Mouse (Mus musculus) liver, adult (tissue): ENCODE measurements around the gene Nedd9.

Experiments
- GATA4 ChIP-seq: IDR thresholded peaks from 2 replicates; pipeline ENCODE4 v1.6.1; 2014; ENCODE audit warnings: mild to moderate bottlenecking, low read length; ENCODE audit not compliant: insufficient replicate concordance

Gene Nedd9

DNA sequence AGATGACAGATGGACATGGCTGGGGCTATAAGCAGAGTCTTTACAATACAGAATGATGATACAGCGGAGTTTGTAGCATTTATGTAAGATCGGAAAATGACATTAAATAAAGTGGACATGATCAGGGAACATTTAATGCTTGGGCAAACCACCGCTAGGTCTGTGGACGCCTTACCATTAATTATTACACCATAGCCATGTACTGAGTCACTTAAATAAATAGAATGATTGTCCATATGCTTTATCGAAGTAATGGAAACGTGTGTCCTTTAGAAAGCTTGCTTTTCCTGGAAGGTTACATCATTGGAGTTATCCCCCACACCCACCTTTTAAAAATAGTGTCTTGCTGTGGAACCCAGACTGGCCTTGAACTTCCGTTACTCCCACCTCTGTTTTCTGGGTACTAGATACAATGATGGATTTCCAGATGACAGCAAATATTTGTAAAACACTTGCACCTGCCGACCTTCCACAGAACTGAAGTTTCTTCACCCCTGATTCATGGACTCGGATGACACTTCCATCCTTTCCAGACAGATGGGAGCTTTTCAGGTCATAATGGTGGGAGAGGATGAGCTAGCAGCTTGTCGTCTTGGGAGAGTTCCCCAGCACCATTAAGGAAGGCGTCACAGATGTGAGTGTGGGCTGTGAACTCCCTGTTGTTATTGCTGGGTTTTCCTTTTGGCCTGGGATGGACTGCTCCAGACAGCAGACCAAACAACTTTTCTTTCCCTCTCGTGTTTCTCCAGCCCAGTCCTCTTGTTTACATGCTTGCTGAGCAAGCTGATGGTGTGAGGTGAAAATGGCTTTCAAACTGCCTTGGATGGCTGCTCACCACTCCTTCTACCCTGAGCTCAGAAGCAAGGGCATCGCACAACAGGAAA is 76.7 kb downstream of the Nedd9 start:
- no peak for TF ChIP-seq GATA4

DNA sequence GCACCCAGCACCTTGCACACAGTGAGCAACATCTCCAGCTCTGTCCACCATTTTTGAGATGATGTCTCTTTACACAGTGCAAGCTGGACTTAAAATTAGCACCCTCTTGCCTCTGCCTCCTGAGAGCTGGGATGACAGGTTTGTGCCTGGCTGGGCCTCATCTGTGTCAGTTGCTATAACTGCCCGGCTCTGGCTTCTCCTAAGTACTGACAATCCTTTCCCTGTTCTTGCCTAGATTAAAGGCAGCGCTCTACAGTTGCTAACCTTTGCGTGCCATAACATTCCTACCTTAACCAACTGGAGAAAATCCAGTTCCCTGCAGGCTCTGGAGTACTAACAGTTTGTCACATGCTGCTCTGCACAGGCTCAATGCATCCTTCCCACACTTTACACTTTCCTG is 77.9 kb downstream of the Nedd9 start:
- TF ChIP-seq GATA4, result no peak

DNA sequence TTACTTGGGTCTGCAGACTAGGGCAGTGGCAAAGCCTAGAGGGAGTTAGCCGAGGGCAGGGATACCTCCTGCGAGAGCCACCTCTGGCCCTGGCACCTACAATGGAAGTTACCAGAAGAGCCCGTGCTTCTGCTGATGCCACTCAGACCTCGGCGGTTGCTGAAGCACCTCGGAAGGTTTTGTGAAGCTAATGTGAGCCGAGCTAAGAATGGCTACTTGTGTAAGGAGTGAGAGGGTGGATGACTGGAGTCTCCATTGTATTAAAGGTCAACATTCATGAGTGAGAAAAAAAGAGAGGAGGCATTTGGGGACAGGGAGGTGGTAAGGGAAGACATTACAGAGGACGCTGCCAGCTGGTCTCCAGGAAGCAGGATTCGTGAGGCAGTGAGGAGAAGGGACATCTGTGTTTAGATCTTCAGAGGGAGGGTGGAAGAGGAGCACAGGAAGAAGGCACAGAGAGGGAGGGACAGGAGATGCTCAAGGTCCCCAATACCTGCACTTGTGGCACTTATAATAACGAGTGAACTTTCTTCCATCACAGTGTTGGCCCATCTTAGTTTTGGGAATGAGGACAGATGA is 78.7 kb downstream of the Nedd9 start:
- TF ChIP-seq GATA4, result no peak

DNA sequence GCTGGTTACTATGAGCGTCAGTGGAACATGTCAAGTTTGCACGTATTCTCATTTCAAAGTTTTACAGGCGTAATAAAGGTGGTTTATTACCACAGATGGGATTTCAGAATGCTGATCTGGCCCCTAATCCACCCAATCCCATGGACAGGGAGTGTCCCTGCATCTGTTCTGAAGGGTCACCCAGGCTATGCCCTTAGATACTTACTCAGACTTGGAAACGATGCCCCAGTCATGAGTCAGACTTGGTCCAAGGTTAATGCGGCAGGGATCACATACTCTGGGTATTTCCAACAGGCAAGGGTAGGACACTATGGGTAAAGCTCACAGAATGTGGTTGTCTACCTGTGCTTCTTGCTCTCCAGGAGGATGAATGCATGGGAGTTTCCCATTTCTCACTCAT is 82.2 kb downstream of the Nedd9 start:
- no peak for TF ChIP-seq GATA4

DNA sequence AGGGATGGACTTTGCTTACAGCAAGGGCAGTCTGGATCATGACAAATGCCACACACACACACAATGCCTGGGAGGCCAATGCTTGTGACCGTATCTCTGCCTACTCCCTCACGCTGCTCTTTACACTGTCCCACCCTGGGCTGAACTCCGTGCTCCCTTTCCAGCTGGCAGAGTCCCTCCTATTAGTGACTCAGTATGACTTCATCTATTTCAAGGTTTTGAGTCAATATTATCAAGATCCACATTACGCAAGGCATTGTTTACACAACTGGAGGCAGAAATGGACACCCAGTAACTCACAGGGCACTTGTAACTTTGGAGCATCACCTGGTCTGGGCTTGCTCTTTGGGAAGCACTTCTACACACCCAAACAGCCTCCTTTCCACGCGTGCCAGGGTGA is 83.3 kb downstream of the Nedd9 start:
- TF ChIP-seq GATA4, result peak; percentile 17; the same call in 1 of the 2 replicates

DNA sequence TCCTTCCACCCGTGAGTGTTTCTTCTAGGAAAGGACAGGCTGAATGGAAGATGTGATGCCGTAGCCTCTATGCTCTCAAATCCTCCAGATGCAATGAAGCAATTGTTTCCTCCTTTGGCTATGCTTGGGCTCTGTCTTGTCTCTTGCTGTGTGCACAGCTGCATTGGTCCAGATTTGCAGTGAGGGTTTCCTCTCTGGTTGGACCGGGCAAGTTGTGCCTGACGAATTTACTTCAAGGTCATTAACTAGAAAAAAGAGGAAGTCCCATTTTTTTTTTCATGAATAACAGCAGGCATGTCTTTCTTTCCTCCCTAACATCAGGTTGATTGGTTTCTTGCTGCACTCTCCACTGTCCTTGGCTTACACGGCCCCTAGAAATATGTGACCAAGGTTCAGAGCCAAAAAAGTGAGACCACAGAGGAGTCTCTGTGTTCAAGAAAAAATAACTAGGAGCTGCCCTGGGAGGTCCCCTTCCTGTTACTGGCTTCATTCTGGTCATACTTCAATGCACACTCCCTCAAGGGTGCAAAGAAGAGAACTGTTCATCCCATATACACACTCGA is 84.6 kb downstream of the Nedd9 start:
- no peak for TF ChIP-seq GATA4

DNA sequence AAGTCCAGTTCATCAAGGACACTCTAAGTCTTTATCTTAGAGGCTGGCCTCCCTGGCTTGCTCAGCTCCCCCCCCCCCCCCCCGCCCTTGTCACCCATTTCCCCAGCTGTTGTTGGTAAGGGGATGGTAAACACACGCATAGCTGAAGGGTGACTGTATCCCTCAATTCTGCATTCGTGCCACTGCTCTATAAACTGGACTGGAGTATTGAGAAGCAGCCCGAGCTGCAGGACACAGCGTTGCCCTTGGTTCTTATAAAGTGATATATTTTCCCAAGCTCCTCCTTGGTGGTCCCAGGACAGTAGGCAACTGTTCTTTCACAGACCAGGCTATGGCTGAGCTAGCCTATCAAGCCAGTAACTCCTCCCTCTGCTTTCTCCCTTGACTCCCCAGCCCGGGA is 85.4 kb downstream of the Nedd9 start:
- no peak for TF ChIP-seq GATA4

DNA sequence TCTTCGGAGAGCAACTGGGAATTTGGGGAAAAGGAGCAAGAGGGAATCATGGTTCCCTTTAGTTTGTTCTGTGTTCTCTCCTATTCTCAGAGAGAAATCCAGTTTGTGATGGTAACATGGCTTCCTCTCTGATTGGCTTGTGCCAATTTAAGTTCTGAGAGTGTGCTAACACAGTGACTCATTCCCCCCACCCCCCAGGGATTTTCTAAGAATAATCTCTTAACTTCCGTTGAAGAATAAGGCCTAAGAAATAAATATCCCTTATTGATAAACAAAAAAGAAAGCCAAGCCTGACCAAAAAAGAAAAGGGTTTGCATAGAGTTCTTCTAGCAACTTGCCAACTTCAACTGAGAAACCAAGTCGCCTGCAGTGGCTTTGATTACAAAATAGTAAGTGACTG is 86.9 kb downstream of the Nedd9 start:
- no peak for TF ChIP-seq GATA4

DNA sequence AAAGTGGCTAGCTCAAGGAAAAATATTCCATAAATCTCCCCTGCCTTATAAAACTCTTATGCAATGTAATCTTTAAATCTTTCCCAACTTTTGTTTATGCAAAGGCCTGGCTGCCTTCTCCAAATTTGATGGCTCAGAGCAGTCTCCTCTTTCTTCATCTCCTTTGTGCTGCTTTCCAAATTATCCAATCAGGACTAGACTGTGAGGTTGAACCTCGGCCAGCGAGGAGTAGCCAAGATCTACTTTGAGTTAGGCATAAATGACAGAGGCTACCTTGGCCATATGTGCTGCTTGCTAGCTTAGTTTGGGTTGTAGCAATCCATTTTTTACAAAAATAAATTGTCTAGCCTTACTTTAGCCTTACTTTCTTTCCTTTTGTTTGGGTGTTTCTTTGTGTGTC is 95.0 kb downstream of the Nedd9 start:
- no peak for TF ChIP-seq GATA4

DNA sequence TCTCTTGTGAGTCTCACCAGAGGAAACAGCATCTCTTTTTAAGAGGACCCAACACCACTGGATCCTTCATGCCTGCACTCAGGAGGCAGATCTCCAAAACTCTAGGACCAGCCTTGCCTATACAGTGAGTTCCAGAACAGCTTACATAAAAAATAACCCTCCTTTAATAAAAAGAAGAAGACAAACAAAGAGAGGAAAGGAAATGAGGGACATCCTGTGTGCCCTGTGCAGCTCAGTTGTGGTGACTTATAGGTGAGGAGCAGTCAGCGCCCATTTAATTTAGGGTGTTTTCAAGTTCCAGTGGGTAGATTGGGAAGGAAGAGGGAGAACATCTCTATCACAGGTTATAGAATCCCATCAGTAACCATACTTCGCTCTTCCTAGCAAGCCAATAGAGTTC is 96.5 kb downstream of the Nedd9 start:
- TF ChIP-seq GATA4, result no peak

DNA sequence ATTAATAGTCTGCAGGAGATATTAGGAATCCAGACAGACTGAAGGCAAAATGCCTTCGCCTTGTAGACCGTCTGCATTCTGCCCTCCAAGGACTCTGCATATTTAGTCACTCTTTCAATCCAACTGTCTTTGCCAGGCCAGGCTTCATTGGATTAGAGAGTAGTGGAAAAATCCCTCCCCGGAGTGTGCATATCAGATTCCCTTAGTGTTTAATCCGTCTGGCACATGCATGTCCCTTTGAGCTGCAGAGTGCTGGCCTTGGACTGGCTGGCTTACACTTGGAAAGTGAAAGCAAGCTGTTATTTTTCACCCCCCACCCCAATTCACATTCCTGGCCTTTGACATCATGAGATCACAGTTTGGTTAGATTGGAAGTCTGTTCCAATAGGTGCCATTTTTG is 100.6 kb downstream of the Nedd9 start:
- TF ChIP-seq GATA4, result no peak

DNA sequence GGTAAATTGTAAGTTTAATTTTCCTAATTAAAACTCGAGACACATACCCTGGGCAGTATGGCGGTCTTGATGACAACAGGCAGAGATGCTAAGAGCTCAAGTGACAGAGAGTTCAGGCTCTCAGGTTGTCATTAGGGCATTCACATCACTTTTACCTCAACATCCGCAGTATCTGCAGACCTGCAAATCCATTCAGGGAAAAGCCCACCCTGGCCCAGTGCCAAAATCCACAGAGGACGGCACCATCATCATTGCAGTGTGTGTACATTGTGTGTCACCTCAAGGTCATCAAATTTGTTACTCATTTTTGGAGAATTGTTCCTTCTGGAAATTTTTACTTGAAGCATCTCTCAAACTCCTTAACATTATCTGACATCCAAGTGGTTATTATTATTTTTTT is 102.3 kb downstream of the Nedd9 start:
- no peak for TF ChIP-seq GATA4

DNA sequence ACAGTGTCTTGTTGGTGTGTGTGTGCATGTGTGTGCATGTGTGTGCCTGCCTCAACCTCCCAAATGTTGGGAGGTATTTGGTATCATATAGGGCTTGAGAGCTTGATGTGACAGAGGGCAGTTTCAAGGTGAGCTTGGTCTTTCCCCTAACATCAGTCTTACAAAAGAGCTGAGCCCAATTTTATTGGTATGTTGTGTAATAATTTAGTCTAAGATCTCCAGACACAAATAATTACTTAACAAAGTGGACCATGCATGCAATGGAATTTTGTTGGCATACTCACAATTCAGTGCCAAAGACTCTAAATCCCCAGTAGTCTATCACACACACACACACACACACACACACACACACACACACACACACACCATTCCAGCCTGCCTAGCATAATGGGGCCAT is 104.5 kb downstream of the Nedd9 start:
- no peak for TF ChIP-seq GATA4

DNA sequence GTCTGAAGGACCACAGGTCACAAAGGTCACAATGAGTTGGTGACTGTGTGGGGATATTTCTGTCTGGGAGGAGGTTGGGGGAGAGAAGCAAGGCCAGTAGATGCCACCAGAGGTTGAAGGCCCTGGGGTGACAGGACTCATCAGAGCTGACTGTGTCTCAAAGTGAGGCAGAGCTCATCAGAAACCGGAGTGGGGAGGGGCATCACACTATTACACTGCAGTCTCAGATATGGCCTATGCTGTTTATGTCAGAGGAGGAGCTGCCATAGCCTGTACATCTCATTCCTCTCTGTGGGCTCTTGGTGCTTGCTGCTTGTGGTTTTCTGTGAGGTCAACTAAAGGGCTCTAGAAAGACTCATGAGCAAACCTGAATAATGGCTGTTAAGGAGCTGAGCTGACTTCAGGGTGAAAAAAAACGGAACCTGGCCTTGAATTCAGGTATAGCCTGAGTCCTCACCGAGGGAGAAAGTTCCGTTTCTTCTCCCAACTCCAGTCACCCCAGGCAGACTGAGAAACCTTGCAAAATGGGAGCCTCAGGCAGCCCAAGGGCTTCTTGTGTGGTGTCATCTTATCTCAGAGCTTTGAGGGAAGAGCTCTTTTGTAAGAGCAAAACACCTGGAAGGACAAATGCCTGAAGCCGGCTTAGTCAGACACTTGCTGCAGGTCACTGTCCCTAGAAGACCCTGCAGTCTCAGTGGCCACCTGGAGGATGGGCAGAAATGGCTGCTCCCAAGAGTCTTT is 105.2 kb downstream of the Nedd9 start:
- TF ChIP-seq GATA4, result no peak

DNA sequence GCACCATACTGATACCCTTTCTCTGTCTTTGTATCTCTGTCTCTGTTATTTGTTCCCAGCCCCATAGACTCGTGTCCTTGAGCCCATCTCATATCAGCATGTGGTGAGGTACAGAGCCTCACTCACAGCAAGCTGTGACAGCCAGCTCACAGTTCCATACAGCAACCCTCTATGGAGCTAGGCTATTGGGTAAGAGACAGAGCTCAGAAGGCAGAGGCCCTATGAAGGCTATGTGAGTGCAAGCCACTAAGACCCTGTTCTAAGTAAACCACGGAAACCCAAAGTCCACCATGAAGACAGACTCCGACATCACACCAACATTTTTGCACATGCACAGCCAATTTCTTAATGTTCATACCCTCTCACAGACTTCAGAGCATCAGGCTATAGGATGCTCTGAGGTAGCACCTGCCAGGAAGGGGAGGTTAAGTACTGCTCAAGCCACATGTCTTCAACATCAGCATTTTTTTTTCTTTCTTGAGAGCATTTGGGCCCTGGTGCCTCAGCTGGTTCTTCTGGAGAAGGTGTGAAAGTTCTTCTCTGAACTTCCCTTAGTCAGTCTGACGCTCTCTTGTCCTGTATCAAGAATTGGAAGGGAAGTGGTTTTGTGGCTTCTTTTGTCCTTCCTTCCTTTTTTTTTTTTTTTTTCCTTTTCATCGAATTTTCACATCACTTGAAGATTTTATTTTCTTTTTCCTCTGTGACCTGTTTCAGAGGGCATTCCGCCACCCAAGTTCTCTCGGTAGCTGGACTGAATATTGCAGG is 105.9 kb downstream of the Nedd9 start:
- TF ChIP-seq GATA4, result no peak
